Mouse (Mus musculus) hindbrain, postnatal 0 days (tissue): ENCODE measurements around the gene Trappc3. TPM values are rescaled to one million over a fixed set of nuclear protein-coding genes. Genes with fewer than 3 reads are reported as not detected.

Experiments used
- ATAC-seq: fragments of 200-750 bp; cut with Nextera tagmentation; 2 replicates; pipeline ENCODE4 v1.8.0; 2017; ENCODE audit warnings: mild to moderate bottlenecking, moderate TSS enrichment, moderate library complexity
- DNase-seq: peaks from one replicate; pipeline ENCODE4 v3.0.0-alpha.2; 2015; ENCODE audit warnings: low spot score
- H3K27ac ChIP-seq: fragments of 300-500 bp; sonication (generic); 2 replicates; pipeline ENCODE4 v1.5.1; 2014; ENCODE audit warnings: mild to moderate bottlenecking
- H3K27me3 ChIP-seq: fragments of 300-500 bp; sonication (generic); 2 replicates; pipeline ENCODE4 v1.6.1; 2014; ENCODE audit warnings: low read length, mixed read lengths; ENCODE audit not compliant: insufficient read depth
- H3K36me3 ChIP-seq: fragments of 300-500 bp; sonication (generic); 2 replicates; pipeline ENCODE4 v1.6.1; 2014; ENCODE audit warnings: low read length, mixed read lengths; ENCODE audit not compliant: insufficient read depth
- H3K4me1 ChIP-seq: fragments of 300-500 bp; sonication (generic); 2 replicates; pipeline ENCODE4 v1.6.1; 2014; ENCODE audit warnings: antibody characterized with exemption, low read length, mixed read lengths; ENCODE audit not compliant: insufficient read depth
- H3K4me2 ChIP-seq: fragments of 300-500 bp; sonication (generic); 2 replicates; pipeline ENCODE4 v1.6.1; 2014; ENCODE audit warnings: low read depth, mild to moderate bottlenecking, low read length, moderate library complexity, mixed read lengths
- H3K4me3 ChIP-seq: fragments of 300-500 bp; sonication (generic); 2 replicates; pipeline ENCODE4 v1.5.1; 2014; ENCODE audit warnings: low read length
- H3K9ac ChIP-seq: fragments of 300-500 bp; sonication (generic); replicated peaks from 2 replicates; pipeline ENCODE4 v1.6.1; 2014; ENCODE audit warnings: mild to moderate bottlenecking, low read length, moderate library complexity, mixed read lengths
- H3K9me3 ChIP-seq: fragments of 300-500 bp; sonication (generic); 2 replicates; pipeline ENCODE4 v1.6.1; 2016; ENCODE audit warnings: low read length, mixed read lengths
- CTCF ChIP-seq: IDR thresholded peaks from 2 replicates; pipeline ENCODE4 v1.5.1; 2016; ENCODE audit warnings: antibody characterized with exemption, control low read depth, low read depth
- WGBS: fragments of 180-500 bp; shearing (Covaris S2); extraction: QIAGEN DNeasy Blood & Tissue Kit; methylation state at CpG from one replicate; pipeline ENCODE4 v1.1.7; 2014; 5-methylcytosine and 5-hydroxymethylcytosine counted together
- polyA plus RNA-seq: library from polyadenylated mRNA; unstranded; fragments of >200 nt; fragmentation: Nextera tagmentation; extraction: Ambion mirVana; gene quantifications from 2 replicates; pipeline ENCODE4 v1.2.1, GENCODE M21; 2015
- total RNA-seq: library from RNA; depleted of rRNA; stranded (reverse); fragments of >200 nt; gene quantifications from 2 replicates; pipeline ENCODE4 v1.2.3, GENCODE M21; 2014; rRNA removed

Trappc3 gene
- total and polyA plus RNA-seq, 2 experiments from 2014 or later, result 97.4 to 188 TPM

- no peak overlapping the region for H3K27ac ChIP-seq
- TF ChIP-seq CTCF, result no peak
- H3K4me2 ChIP-seq, result no peak overlapping the region
- no peaks in the 10 kb centered on the region for H3K27me3 ChIP-seq
- H3K9ac ChIP-seq, result no peak overlapping the region
- H3K4me3 ChIP-seq, result no peak overlapping the region
- H3K36me3 ChIP-seq, result peaks cover 8% of the 10 kb centered on the region
- WGBS, result 94% methylated on average over 13 of the region's 13 CpGs
- ATAC-seq, result no peak
- DNase-seq, result no peak
- H3K4me1 ChIP-seq, result peaks cover 13% of the 10 kb centered on the region
- no peaks in the 10 kb centered on the region for H3K9me3 ChIP-seq
Observed at GRCm38 (mm10) chr4:126322646-126323045, 60.5 kb downstream of the Trappc3 start.

DNA sequence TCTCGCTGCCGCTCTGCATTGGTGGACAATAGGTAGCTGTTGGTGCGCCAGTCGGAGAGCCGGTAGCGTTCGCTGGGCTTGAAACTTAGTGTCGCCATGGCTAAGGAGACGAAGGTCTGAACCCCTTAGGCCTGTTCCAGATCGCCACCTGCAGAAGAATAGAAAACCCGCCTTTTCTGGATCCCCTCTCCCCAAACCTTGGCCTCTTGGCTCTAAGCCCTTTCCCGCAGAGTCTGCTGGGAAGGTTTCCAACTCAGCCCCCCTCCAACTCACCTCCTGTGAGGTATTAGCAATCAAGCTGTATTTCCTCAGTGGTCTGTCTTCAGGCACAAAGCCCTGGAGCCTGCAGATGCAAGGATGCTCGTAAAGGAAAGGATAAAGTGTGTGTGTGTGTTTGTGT is 62.7 kb downstream of the Trappc3 start:
- H3K9me3 ChIP-seq, result no peaks in the 10 kb centered on the region
- no peak overlapping the region for H3K9ac ChIP-seq
- no peaks in the 10 kb centered on the region for H3K27me3 ChIP-seq
- peak overlapping the region; percentile 36 for H3K4me2 ChIP-seq
- DNase-seq (peak; percentile 41), ATAC-seq (no peak)
- no peaks in the 10 kb centered on the region for H3K36me3 ChIP-seq
- H3K4me3 ChIP-seq, result no peak overlapping the region
- 16% methylated on average over 13 of the region's 13 CpGs for WGBS
- peaks cover 13% of the 10 kb centered on the region for H3K4me1 ChIP-seq
- TF ChIP-seq CTCF, result no peak
- H3K27ac ChIP-seq, result peak overlapping the region; percentile 3; the same call in 1 of the 2 replicates

DNA sequence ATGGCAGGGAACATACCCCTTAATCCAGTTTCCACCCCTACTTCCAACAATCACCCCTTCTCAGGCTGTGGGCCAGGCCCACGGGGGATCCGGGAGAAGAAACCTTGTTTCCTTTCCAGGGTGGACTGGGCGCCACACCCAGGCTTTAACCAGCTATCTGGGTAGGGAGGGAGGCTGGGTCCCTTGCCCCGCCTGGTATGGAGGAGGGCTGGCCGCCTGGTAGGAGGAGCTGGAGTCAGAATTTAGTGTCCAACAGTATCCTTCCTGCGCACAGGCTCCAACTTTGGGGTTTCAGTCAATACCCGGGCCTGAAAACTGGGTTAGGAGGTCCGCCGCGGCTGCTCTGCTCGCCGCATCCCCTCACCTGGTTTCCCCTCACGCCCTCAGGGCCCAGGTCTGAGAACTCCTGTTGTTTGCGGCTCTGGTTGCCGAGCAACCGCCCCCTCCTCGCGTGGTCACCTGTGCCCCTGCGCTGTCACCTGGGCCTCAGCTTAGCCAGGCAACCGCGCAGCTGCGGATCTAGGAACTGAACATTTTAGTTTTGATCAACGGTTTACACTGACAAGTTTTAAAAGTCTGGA is 63.2 kb downstream of the Trappc3 start, which contains the start of gene Tekt2:
TSS of gene Tekt2 (minus strand) at position 408 of the 581 bp plus-strand sequence.
- no peak for ATAC-seq
- Histone ChIP-seq H3K27ac (peak within 1 kb of the TSS; percentile 37; the same call in 1 of the 2 replicates), H3K9ac (no peak within 1 kb of the TSS), H3K9me3 (no peaks in the 10 kb centered on the region), H3K4me2 (peak within 1 kb of the TSS; percentile 36), H3K4me3 (no peak within 1 kb of the TSS), H3K4me1 (peaks cover 8% of the 10 kb centered on the region), H3K36me3 (no peaks in the 10 kb centered on the region), H3K27me3 (no peaks in the 10 kb centered on the region)
- TF ChIP-seq CTCF, result no peak
- peak; percentile 42 for DNase-seq
- WGBS, result 14% methylated on average over 23 of the region's 23 CpGs

Other genes starting within 250 kb of the Trappc3 start
- gene Csf3r, start 237.8 kb upstream of the Trappc3 start, total RNA-seq, result 0.93 and 1.7 TPM in 2 replicates
- gene Csf3r, start 237.8 kb upstream of the Trappc3 start, polyA plus RNA-seq, result 0.91 and 0.95 TPM in 2 replicates
- 33.9 and 45.1 TPM in 2 replicates for gene Mrps15, start 215.4 kb upstream of the Trappc3 start, total RNA-seq
- gene Mrps15, start 215.4 kb upstream of the Trappc3 start, polyA plus RNA-seq, result 130 and 142 TPM in 2 replicates
- gene Oscp1, start 203.8 kb upstream of the Trappc3 start, total RNA-seq, result 12.7 and 20.2 TPM in 2 replicates
- 43.4 and 46.6 TPM in 2 replicates for gene Oscp1, start 203.8 kb upstream of the Trappc3 start, polyA plus RNA-seq
- 25.1 and 54.7 TPM in 2 replicates for gene Lsm10, start 165.7 kb upstream of the Trappc3 start, total RNA-seq
- gene Lsm10, start 165.7 kb upstream of the Trappc3 start, polyA plus RNA-seq, result 42.8 and 42.9 TPM in 2 replicates
- 19.9 and 23.3 TPM in 2 replicates for gene Stk40, start 158.4 kb upstream of the Trappc3 start, total RNA-seq
- 17.6 and 19.7 TPM in 2 replicates for gene Stk40, start 158.4 kb upstream of the Trappc3 start, polyA plus RNA-seq
- gene Eva1b, start 114.6 kb upstream of the Trappc3 start, total RNA-seq, result 24.9 and 25.6 TPM in 2 replicates
- gene Eva1b, start 114.6 kb upstream of the Trappc3 start, polyA plus RNA-seq, result 11.6 and 12.3 TPM in 2 replicates
- 0.63 and 1.2 TPM in 2 replicates for gene Sh3d21, start 98.8 kb upstream of the Trappc3 start, total RNA-seq
- gene Sh3d21, start 98.8 kb upstream of the Trappc3 start, polyA plus RNA-seq, result 2.2 and 2.6 TPM in 2 replicates
- 85.7 and 128 TPM in 2 replicates for gene Thrap3, start 59.6 kb upstream of the Trappc3 start, total RNA-seq
- gene Thrap3, start 59.6 kb upstream of the Trappc3 start, polyA plus RNA-seq, result 108 and 123 TPM in 2 replicates
- 106 and 109 TPM in 2 replicates for gene Map7d1, start 6.0 kb upstream of the Trappc3 start, total RNA-seq
- gene Map7d1, start 6.0 kb upstream of the Trappc3 start, polyA plus RNA-seq, result 51.0 and 54.6 TPM in 2 replicates
- gene Col8a2, start 24.5 kb downstream of the Trappc3 start, total RNA-seq, result 11.6 and 17.7 TPM in 2 replicates
- 5.5 and 5.9 TPM in 2 replicates for gene Col8a2, start 24.5 kb downstream of the Trappc3 start, polyA plus RNA-seq
- gene Adprhl2, start 59.4 kb downstream of the Trappc3 start, total RNA-seq, result 64.0 and 73.9 TPM in 2 replicates
- 73.2 and 73.9 TPM in 2 replicates for gene Adprhl2, start 59.4 kb downstream of the Trappc3 start, polyA plus RNA-seq
- 2.9 and 25.7 TPM in 2 replicates for gene Tekt2, start 63.4 kb downstream of the Trappc3 start, total RNA-seq
- 16.3 and 17.3 TPM in 2 replicates for gene Tekt2, start 63.4 kb downstream of the Trappc3 start, polyA plus RNA-seq
- 7.6 and 8.6 TPM in 2 replicates for gene Ago3, start 167.2 kb downstream of the Trappc3 start, total RNA-seq
- gene Ago3, start 167.2 kb downstream of the Trappc3 start, polyA plus RNA-seq, result 12.8 and 13.5 TPM in 2 replicates
- 42.2 TPM in 2 replicates for gene Ago1, start 206.3 kb downstream of the Trappc3 start, total RNA-seq
- gene Ago1, start 206.3 kb downstream of the Trappc3 start, polyA plus RNA-seq, result 6.0 and 6.5 TPM in 2 replicates